Mouse (Mus musculus): ENCODE data around the gene Ocrl. TPM values are rescaled to one million over a fixed set of nuclear protein-coding genes. Genes with fewer than 3 reads are reported as not detected.

Ocrl gene
- polyA plus RNA-seq, 1 experiment from 2014 or later: 22.7 TPM

- H3K27ac ChIP-seq (ENCODE audit: low read depth, low read length): no peak overlapping the region
- H3K4me2 ChIP-seq (replicated peaks; ENCODE audit: low read depth, low read length): no peak overlapping the region
- H3K9me3 ChIP-seq (ENCODE audit: control insufficient read depth, low read length): no peaks in the 10 kb centered on the region
- H3K4me3 ChIP-seq (ENCODE audit: low read length): no peak overlapping the region
- H3K4me1 ChIP-seq (ENCODE audit: control insufficient read depth, insufficient read depth, low read length): no peaks in the 10 kb centered on the region
- WGBS: 78% methylated on average over 7 of the region's 7 CpGs
- ATAC-seq (ENCODE audit: low FRiP score, low TSS enrichment): no peak
- no peaks in the 10 kb centered on the region for H3K36me3 ChIP-seq (ENCODE audit: control insufficient read depth, insufficient read depth, low read length)
- H3K9ac ChIP-seq (ENCODE audit: low read depth, low read length): no peak overlapping the region
- no peaks in the 10 kb centered on the region for H3K27me3 ChIP-seq (ENCODE audit: control insufficient read depth, insufficient read depth, low read length)
These were observed 89.0 kb downstream of the Ocrl start for GRCm38 (mm10) chrX:48001151-48001550.

- Histone ChIP-seq H3K27me3 (ENCODE audit: control insufficient read depth, insufficient read depth, low read length) (no peaks in the 10 kb centered on the region), H3K9ac (ENCODE audit: low read depth, low read length) (no peak overlapping the region), H3K9me3 (ENCODE audit: control insufficient read depth, low read length) (no peaks in the 10 kb centered on the region), H3K4me2 (replicated peaks; ENCODE audit: low read depth, low read length) (no peak overlapping the region), H3K36me3 (ENCODE audit: control insufficient read depth, insufficient read depth, low read length) (no peaks in the 10 kb centered on the region), H3K4me3 (ENCODE audit: low read length) (no peak overlapping the region), H3K4me1 (ENCODE audit: control insufficient read depth, insufficient read depth, low read length) (no peaks in the 10 kb centered on the region), H3K27ac (ENCODE audit: low read depth, low read length) (no peak overlapping the region)
- WGBS: 77% methylated on average over 1 of the region's 1 CpGs
- no peak for ATAC-seq (ENCODE audit: low FRiP score, low TSS enrichment)
These were observed 92.6 kb downstream of the Ocrl start for GRCm38 (mm10) chrX:48004786-48005185.

GRCm38 (mm10) chrX:48006062-48006461, 93.9 kb downstream of the Ocrl start:
- Histone ChIP-seq H3K9me3 (ENCODE audit: control insufficient read depth, low read length) (no peaks in the 10 kb centered on the region), H3K4me3 (ENCODE audit: low read length) (no peak overlapping the region), H3K36me3 (ENCODE audit: control insufficient read depth, insufficient read depth, low read length) (no peaks in the 10 kb centered on the region), H3K27me3 (ENCODE audit: control insufficient read depth, insufficient read depth, low read length) (no peaks in the 10 kb centered on the region), H3K4me2 (replicated peaks; ENCODE audit: low read depth, low read length) (no peak overlapping the region), H3K9ac (ENCODE audit: low read depth, low read length) (no peak overlapping the region), H3K27ac (ENCODE audit: low read depth, low read length) (no peak overlapping the region), H3K4me1 (ENCODE audit: control insufficient read depth, insufficient read depth, low read length) (no peaks in the 10 kb centered on the region)
- no peak for ATAC-seq (ENCODE audit: low FRiP score, low TSS enrichment)
- WGBS: 69% methylated on average over 8 of the region's 8 CpGs

GRCm38 (mm10) chrX:48011656-48012055, 99.5 kb downstream of the Ocrl start:
- WGBS: 89% methylated on average over 3 of the region's 3 CpGs
- H3K4me2 ChIP-seq (replicated peaks; ENCODE audit: low read depth, low read length): no peak overlapping the region
- no peak overlapping the region for H3K9ac ChIP-seq (ENCODE audit: low read depth, low read length)
- no peak for ATAC-seq (ENCODE audit: low FRiP score, low TSS enrichment)
- H3K27me3 ChIP-seq (ENCODE audit: control insufficient read depth, insufficient read depth, low read length): no peaks in the 10 kb centered on the region
- no peaks in the 10 kb centered on the region for H3K4me1 ChIP-seq (ENCODE audit: control insufficient read depth, insufficient read depth, low read length)
- H3K36me3 ChIP-seq (ENCODE audit: control insufficient read depth, insufficient read depth, low read length): no peaks in the 10 kb centered on the region
- no peak overlapping the region for H3K4me3 ChIP-seq (ENCODE audit: low read length)
- H3K27ac ChIP-seq (ENCODE audit: low read depth, low read length): no peak overlapping the region
- no peaks in the 10 kb centered on the region for H3K9me3 ChIP-seq (ENCODE audit: control insufficient read depth, low read length)

Other genes starting within 250 kb of the Ocrl start
- 16.4 and 23.8 TPM in 2 replicates for gene Smarca1, start 19.4 kb upstream of the Ocrl start, polyA plus RNA-seq (2014; fragmentation: Nextera tagmentation; extraction: Ambion mirVana)
- gene Apln, start 122.5 kb downstream of the Ocrl start, polyA plus RNA-seq (2014; fragmentation: Nextera tagmentation; extraction: Ambion mirVana): 4.0 and 4.7 TPM in 2 replicates
- gene Xpnpep2, start 196.3 kb downstream of the Ocrl start, polyA plus RNA-seq (2014; fragmentation: Nextera tagmentation; extraction: Ambion mirVana): 2.3 and 3.5 TPM in 2 replicates
- 1.2 and 1.4 TPM in 2 replicates for gene Sash3, start 234.0 kb downstream of the Ocrl start, polyA plus RNA-seq (2014; fragmentation: Nextera tagmentation; extraction: Ambion mirVana)